Comparison of ENCODE assay signal across 13 mouse cellular contexts in genomic region chr14:18649123-18649675, GRCm38 (mm10).
DNase-seq lines count a peak whose midpoint lies in the region; ATAC-seq lines count a peak whose summit lies in the region.
"Had no signal": no experiment of that assay in that cellular context is flagged by ENCODE, and none has a peak within 500 bp of the region (broad histone marks: within the 10 kb centered on the region; RNA-seq: fewer than 3 reads in every experiment).

No protein-coding gene starts in this region.

- ATAC-seq in frontal cortex, adult (ENCODE audit: low TSS enrichment), result peak; percentile 88
- ATAC-seq: activated CD4-positive, CD25-positive, alpha-beta regulatory T cell, adult 4 months; forebrain, embryonic 16.5 days; intestine, embryonic 16.5 days; Patski had no signal

- DNase-seq in cerebellum, postnatal 10 days, result peak; percentile 30 to 39
- DNase-seq in cerebellum, adult 11 months, result no peak
- no peak for DNase-seq in frontal cortex, postnatal 14 days (ENCODE audit: low spot score in 2 of 2)
- DNase-seq in brain, adult 2 months (ENCODE audit: low read depth, low spot score), result peak; percentile 65
- peak; percentile 24 for DNase-seq in telencephalon, adult 2 months (ENCODE audit: low read depth, low spot score)
- DNase-seq: adrenal gland, postnatal 14 days; gastrocnemius, postnatal 36 days; heart, postnatal 36 days had no signal

Comparison
In these comparisons a context has a peak if more than half of its experiments do, and no peak if none do; other contexts are left out.
1. DNase-seq: peak in cerebellum, postnatal 10 days (2 of 2), brain, adult 2 months (single experiment) and telencephalon, adult 2 months (single experiment); none in cerebellum, adult 11 months (single experiment) and frontal cortex, postnatal 14 days (0 of 2).